Mouse (Mus musculus) midbrain, embryonic 12.5 days (tissue): ENCODE measurements around the gene Olfr800. TPM values are rescaled to one million over a fixed set of nuclear protein-coding genes. Genes with fewer than 3 reads are reported as not detected.

Experiments used
- ATAC-seq: fragments of 200-750 bp; cut with Nextera tagmentation; 2 replicates; pipeline ENCODE4 v1.8.0; 2017; ENCODE audit warnings: low read depth, moderate TSS enrichment, moderate library complexity; ENCODE audit not compliant: low FRiP score
- H3K27ac ChIP-seq: fragments of 300-500 bp; sonication (generic); replicated peaks from 2 replicates; pipeline ENCODE4 v1.5.1; 2016; ENCODE audit warnings: mild to moderate bottlenecking
- H3K27me3 ChIP-seq: fragments of 300-500 bp; sonication (generic); 2 replicates; pipeline ENCODE4 v1.6.1; 2016; ENCODE audit warnings: mild to moderate bottlenecking
- H3K36me3 ChIP-seq: fragments of 300-500 bp; sonication (generic); 2 replicates; pipeline ENCODE4 v1.6.1; 2016
- H3K4me1 ChIP-seq: fragments of 300-500 bp; sonication (generic); 2 replicates; pipeline ENCODE4 v1.6.1; 2016
- H3K4me2 ChIP-seq: fragments of 300-500 bp; sonication (generic); replicated peaks from 2 replicates; pipeline ENCODE4 v1.6.1; 2016; ENCODE audit warnings: mild to moderate bottlenecking, moderate library complexity
- H3K4me3 ChIP-seq: fragments of 300-500 bp; sonication (generic); 2 replicates; pipeline ENCODE4 v1.5.1; 2016; ENCODE audit warnings: mild to moderate bottlenecking
- H3K9ac ChIP-seq: fragments of 300-500 bp; sonication (generic); replicated peaks from 2 replicates; pipeline ENCODE4 v1.6.1; 2016; ENCODE audit warnings: mild to moderate bottlenecking, moderate library complexity
- H3K9me3 ChIP-seq: fragments of 300-500 bp; sonication (generic); 2 replicates; pipeline ENCODE4 v1.6.1; 2016; ENCODE audit warnings: mild to moderate bottlenecking
- WGBS: fragments of 180-500 bp; shearing (Covaris S2); methylation state at CpG from one replicate; pipeline ENCODE4 v1.1.7; 2016; 5-methylcytosine and 5-hydroxymethylcytosine counted together
- polyA plus RNA-seq: library from polyadenylated mRNA; unstranded; fragments of >200 nt; fragmentation: Nextera tagmentation; extraction: Ambion mirVana; gene quantifications from 2 replicates; pipeline ENCODE4 v1.2.1, GENCODE M21; 2016

The Olfr800 gene
- polyA plus RNA-seq = not detected in 2 replicates

GRCm38 (mm10) chr10:129657394-129657793 lies at the start of gene Olfr800:
Olfr800 (plus strand) TSS chr10:129657694.
- H3K27ac ChIP-seq = no peak within 1 kb of the TSS
- H3K4me1 ChIP-seq = no peaks in the 10 kb centered on the region
- H3K27me3 ChIP-seq = no peaks in the 10 kb centered on the region
- H3K9me3 ChIP-seq = no peaks in the 10 kb centered on the region
- H3K4me3 ChIP-seq = no peak within 1 kb of the TSS
- no peak within 1 kb of the TSS for H3K9ac ChIP-seq
- no peak for ATAC-seq
- H3K36me3 ChIP-seq = no peaks in the 10 kb centered on the region
- H3K4me2 ChIP-seq = no peak within 1 kb of the TSS

- ATAC-seq = no peak
- WGBS = 88% methylated on average over 1 of the region's 1 CpGs
- H3K4me3 ChIP-seq = no peak within 1 kb of the TSS
These were observed 45.0 kb upstream of the Olfr800 start, which contains the start of gene Olfr796 for GRCm38 (mm10) chr10:129612470-129612869. Olfr796 (minus strand) TSS chr10:129612570.

GRCm38 (mm10) chr10:129621724-129622123 lies 35.8 kb upstream of the Olfr800 start:
- no peaks in the 10 kb centered on the region for H3K27me3 ChIP-seq
- WGBS = 22% methylated on average over 1 of the region's 1 CpGs
- H3K27ac ChIP-seq = no peak overlapping the region
- H3K4me3 ChIP-seq = no peak overlapping the region
- peak; percentile 73; the same call in 1 of the 2 replicates for ATAC-seq
- H3K9ac ChIP-seq = no peak overlapping the region
- no peaks in the 10 kb centered on the region for H3K4me1 ChIP-seq
- no peaks in the 10 kb centered on the region for H3K9me3 ChIP-seq
- H3K4me2 ChIP-seq = no peak overlapping the region
- no peaks in the 10 kb centered on the region for H3K36me3 ChIP-seq

More at GRCm38 (mm10) chr10:129612470-129612869, 45.0 kb upstream of the Olfr800 start, which contains the start of gene Olfr796:
- no peak within 1 kb of the TSS for H3K4me2 ChIP-seq
- H3K27ac ChIP-seq = no peak within 1 kb of the TSS
- no peaks in the 10 kb centered on the region for H3K36me3 ChIP-seq
- H3K27me3 ChIP-seq = no peaks in the 10 kb centered on the region
- no peaks in the 10 kb centered on the region for H3K4me1 ChIP-seq
- no peaks in the 10 kb centered on the region for H3K9me3 ChIP-seq
- no peak within 1 kb of the TSS for H3K9ac ChIP-seq

GRCm38 (mm10) chr10:129623251-129623650 lies 34.2 kb upstream of the Olfr800 start:
- no peak overlapping the region for H3K9ac ChIP-seq
- H3K4me3 ChIP-seq = no peak overlapping the region
- no peaks in the 10 kb centered on the region for H3K27me3 ChIP-seq
- H3K36me3 ChIP-seq = no peaks in the 10 kb centered on the region
- no peaks in the 10 kb centered on the region for H3K4me1 ChIP-seq
- no peak overlapping the region for H3K4me2 ChIP-seq
- ATAC-seq = no peak
- no peak overlapping the region for H3K27ac ChIP-seq
- H3K9me3 ChIP-seq = no peaks in the 10 kb centered on the region

GRCm38 (mm10) chr10:129627834-129628233 lies 29.7 kb upstream of the Olfr800 start, which contains the start of gene Olfr798:
Olfr798 (minus strand) TSS chr10:129627934.
- no peak within 1 kb of the TSS for H3K9ac ChIP-seq
- no peak within 1 kb of the TSS for H3K4me3 ChIP-seq
- no peak for ATAC-seq
- no peak within 1 kb of the TSS for H3K27ac ChIP-seq
- WGBS = 83% methylated on average over 1 of the region's 1 CpGs
- no peaks in the 10 kb centered on the region for H3K27me3 ChIP-seq
- no peaks in the 10 kb centered on the region for H3K9me3 ChIP-seq
- no peaks in the 10 kb centered on the region for H3K36me3 ChIP-seq
- H3K4me1 ChIP-seq = no peaks in the 10 kb centered on the region
- no peak within 1 kb of the TSS for H3K4me2 ChIP-seq

- no peak for ATAC-seq
- no peaks in the 10 kb centered on the region for H3K4me1 ChIP-seq
These were observed 20.3 kb upstream of the Olfr800 start, which contains the start of gene Olfr799 for GRCm38 (mm10) chr10:129637184-129637583. Olfr799 (plus strand) TSS chr10:129637484.

GRCm38 (mm10) chr10:129651763-129652162 lies 5.7 kb upstream of the Olfr800 start:
- no peaks in the 10 kb centered on the region for H3K27me3 ChIP-seq
- no peak overlapping the region for H3K9ac ChIP-seq
- no peaks in the 10 kb centered on the region for H3K9me3 ChIP-seq
- 87% methylated on average over 1 of the region's 1 CpGs for WGBS
- ATAC-seq = no peak
- H3K4me3 ChIP-seq = no peak overlapping the region
- H3K27ac ChIP-seq = no peak overlapping the region
- H3K36me3 ChIP-seq = no peaks in the 10 kb centered on the region
- no peak overlapping the region for H3K4me2 ChIP-seq
- H3K4me1 ChIP-seq = no peaks in the 10 kb centered on the region

More at GRCm38 (mm10) chr10:129637184-129637583, 20.3 kb upstream of the Olfr800 start, which contains the start of gene Olfr799:
- Histone ChIP-seq H3K4me3 (no peak within 1 kb of the TSS), H3K4me2 (no peak within 1 kb of the TSS), H3K27me3 (no peaks in the 10 kb centered on the region), H3K9me3 (no peaks in the 10 kb centered on the region), H3K9ac (no peak within 1 kb of the TSS), H3K27ac (no peak within 1 kb of the TSS), H3K36me3 (no peaks in the 10 kb centered on the region)
- 37% methylated on average over 1 of the region's 1 CpGs for WGBS

- ATAC-seq = no peak
- H3K4me3 ChIP-seq = no peak within 1 kb of the TSS
- WGBS = 81% methylated on average over 1 of the region's 1 CpGs
- H3K27me3 ChIP-seq = no peaks in the 10 kb centered on the region
- H3K9me3 ChIP-seq = no peaks in the 10 kb centered on the region
- H3K27ac ChIP-seq = no peak within 1 kb of the TSS
- H3K36me3 ChIP-seq = no peaks in the 10 kb centered on the region
- no peaks in the 10 kb centered on the region for H3K4me1 ChIP-seq
- no peak within 1 kb of the TSS for H3K9ac ChIP-seq
- no peak within 1 kb of the TSS for H3K4me2 ChIP-seq
These were observed 16.3 kb downstream of the Olfr800 start, which contains the start of gene Olfr801 for GRCm38 (mm10) chr10:129673765-129674164. Olfr801 (minus strand) TSS chr10:129673865.

GRCm38 (mm10) chr10:129688069-129688468 lies 30.6 kb downstream of the Olfr800 start, which contains the start of gene Olfr802:
Olfr802 (minus strand) TSS chr10:129688169.
- H3K4me2 ChIP-seq = no peak within 1 kb of the TSS

GRCm38 (mm10) chr10:129694186-129694585 lies 36.7 kb downstream of the Olfr800 start, which contains the start of gene Olfr803:
Olfr803 (minus strand) TSS chr10:129694286.
- H3K27me3 ChIP-seq = no peaks in the 10 kb centered on the region
- ATAC-seq = no peak
- no peaks in the 10 kb centered on the region for H3K4me1 ChIP-seq
- H3K9me3 ChIP-seq = no peaks in the 10 kb centered on the region
- H3K4me3 ChIP-seq = no peak within 1 kb of the TSS
- no peak within 1 kb of the TSS for H3K27ac ChIP-seq
- no peaks in the 10 kb centered on the region for H3K36me3 ChIP-seq
- H3K4me2 ChIP-seq = no peak within 1 kb of the TSS
- 80% methylated on average over 2 of the region's 2 CpGs for WGBS
- H3K9ac ChIP-seq = no peak within 1 kb of the TSS

More at GRCm38 (mm10) chr10:129688069-129688468, 30.6 kb downstream of the Olfr800 start, which contains the start of gene Olfr802:
- Histone ChIP-seq H3K4me3 (no peak within 1 kb of the TSS), H3K9me3 (no peaks in the 10 kb centered on the region), H3K4me1 (no peaks in the 10 kb centered on the region), H3K27ac (no peak within 1 kb of the TSS), H3K27me3 (no peaks in the 10 kb centered on the region), H3K9ac (no peak within 1 kb of the TSS), H3K36me3 (no peaks in the 10 kb centered on the region)
- ATAC-seq = no peak
- 53% methylated on average over 1 of the region's 1 CpGs for WGBS

- ATAC-seq = no peak
- no peak within 1 kb of the TSS for H3K9ac ChIP-seq
- H3K27me3 ChIP-seq = no peaks in the 10 kb centered on the region
- H3K4me2 ChIP-seq = no peak within 1 kb of the TSS
- H3K4me1 ChIP-seq = no peaks in the 10 kb centered on the region
- no peaks in the 10 kb centered on the region for H3K9me3 ChIP-seq
- no peaks in the 10 kb centered on the region for H3K36me3 ChIP-seq
- no peak within 1 kb of the TSS for H3K27ac ChIP-seq
- H3K4me3 ChIP-seq = no peak within 1 kb of the TSS
These were observed 45.4 kb downstream of the Olfr800 start, which contains the start of gene Olfr804 for GRCm38 (mm10) chr10:129702910-129703309. Olfr804 (plus strand) TSS chr10:129703210.
